In genomic region chr10:117410481-117411048, GRCm38 (mm10) we compare ENCODE assay signal across 20 mouse cellular contexts.
"Had no signal": no experiment of that assay in that cellular context is flagged by ENCODE, and none has a peak within 500 bp of the region (broad histone marks: within the 10 kb centered on the region; RNA-seq: fewer than 3 reads in every experiment).

No protein-coding gene starts in this region.

- H3K36me3 ChIP-seq: liver, embryonic 12.5 days; liver, embryonic 15.5 days; lung, embryonic 15.5 days had no signal

- H3K27me3 ChIP-seq: liver, embryonic 12.5 days; liver, embryonic 15.5 days; lung, embryonic 15.5 days; megakaryocyte, embryonic 14.5 days had no signal

- H3K4me3 ChIP-seq: layer of hippocampus, adult 2 months; left cerebral cortex, adult 2 months; liver, embryonic 15.5 days; lung, embryonic 15.5 days had no signal

- DNase-seq: kidney, adult 2 months; kidney, postnatal 25 days; layer of hippocampus, adult 9-11 months; layer of hippocampus, postnatal 36 days; lung, adult 18-20 months; lung, postnatal 10 days; lung, postnatal 36 days; thymus, adult 2 months; thymus, postnatal 14 days; thymus, postnatal 4 days had no signal

- H3K4me2 ChIP-seq: lung, embryonic 15.5 days; midbrain, embryonic 11.5 days had no signal

- H3K4me1 ChIP-seq: lung, embryonic 15.5 days had no signal

- H3K9ac ChIP-seq: liver, embryonic 15.5 days; lung, embryonic 15.5 days had no signal

- ATAC-seq: intestine, postnatal 0 days had no signal

- H3K9me3 ChIP-seq: liver, embryonic 12.5 days; liver, embryonic 15.5 days; lung, embryonic 15.5 days had no signal

- H3K27ac ChIP-seq: kidney, postnatal 0 days; layer of hippocampus, adult 2 months; left cerebral cortex, adult 2 months; liver, embryonic 12.5 days; liver, embryonic 15.5 days; lung, embryonic 15.5 days; stomach, postnatal 0 days had no signal
